Mouse (Mus musculus) embryonic fibroblast, embryonic 13.5 days (primary cell): ENCODE measurements around the gene Sall2. TPM values are rescaled to one million over a fixed set of nuclear protein-coding genes. Genes with fewer than 3 reads are reported as not detected.
"Not testable (repeated sequence)": the region's sequence is repeated elsewhere in the genome, so short reads cannot be mapped to it uniquely, and the experiment has no call there.

ENCODE experiments used
- H3K27ac ChIP-seq: 2 replicates; pipeline ENCODE4 v1.5.1; 2012; ENCODE audit warnings: low read length, control low read depth, inconsistent platforms; ENCODE audit not compliant: insufficient read depth
- H3K4me1 ChIP-seq: 2 replicates; pipeline ENCODE4 v1.6.1; 2011; ENCODE audit warnings: low read length; ENCODE audit not compliant: control insufficient read depth, insufficient read depth
- H3K4me3 ChIP-seq: 2 replicates; pipeline ENCODE4 v1.5.1; 2011; ENCODE audit warnings: mild to moderate bottlenecking, control low read depth, low read length; ENCODE audit not compliant: insufficient read depth
- CTCF ChIP-seq: IDR thresholded peaks from 2 replicates; pipeline ENCODE4 v1.5.1; 2011; ENCODE audit warnings: mild to moderate bottlenecking, control low read depth, low read length, moderate library complexity, borderline replicate concordance; ENCODE audit not compliant: insufficient read depth
- POLR2A ChIP-seq: IDR thresholded peaks from 2 replicates; pipeline ENCODE4 v1.6.1; 2011; ENCODE audit warnings: low read depth, mild to moderate bottlenecking, control low read depth, low read length, moderate library complexity
- polyA plus RNA-seq: library from polyadenylated mRNA; stranded (reverse); fragments of >200 nt; gene quantifications from 2 replicates; pipeline ENCODE4 v1.2.4, GENCODE M21; 2011; ENCODE audit warnings: low read depth; ENCODE audit not compliant: missing spikeins, insufficient read length

The Sall2 gene
- polyA plus RNA-seq, 1 experiment: 15.6 TPM

GRCm38 (mm10) chr14:52304644-52305271 is 23.8 kb downstream of the Sall2 start, which contains the start of gene Mettl3:
Mettl3 (minus strand) TSS chr14:52305128.
- Histone ChIP-seq H3K4me3 (peak within 1 kb of the TSS; percentile 59), H3K4me1 (no peaks in the 10 kb centered on the region), H3K27ac (peak within 1 kb of the TSS; percentile 80)
- TF ChIP-seq CTCF (no peak), POLR2A (peak; percentile 61)

GRCm38 (mm10) chr14:52303517-52303916 is 25.0 kb downstream of the Sall2 start:
- H3K4me1 ChIP-seq, H3K27ac ChIP-seq: not testable (repeated sequence)
- 0 out of 2 replicates have a peak overlapping the region, but pooled peaks have one; percentile 59 for H3K4me3 ChIP-seq

- Histone ChIP-seq H3K4me1 (no peaks in the 10 kb centered on the region), H3K27ac (no peak overlapping the region), H3K4me3 (no peak overlapping the region)
- TF ChIP-seq POLR2A: no peak
- TF ChIP-seq CTCF: no peak
Measured at GRCm38 (mm10) chr14:52295558-52296264, 32.9 kb downstream of the Sall2 start.

GRCm38 (mm10) chr14:52284191-52284590 is 44.4 kb downstream of the Sall2 start:
- TF ChIP-seq CTCF (no peak), POLR2A (no peak)
- Histone ChIP-seq H3K4me3 (no peak overlapping the region), H3K27ac (no peak overlapping the region), H3K4me1 (no peaks in the 10 kb centered on the region)

- TF ChIP-seq POLR2A (no peak), CTCF (no peak)
- no peak overlapping the region for H3K4me3 ChIP-seq
- H3K4me1 ChIP-seq: no peaks in the 10 kb centered on the region
- H3K27ac ChIP-seq: no peak overlapping the region
Measured at GRCm38 (mm10) chr14:52283629-52284028, 44.9 kb downstream of the Sall2 start.

- no peak overlapping the region for H3K27ac ChIP-seq
- no peaks in the 10 kb centered on the region for H3K4me1 ChIP-seq
- H3K4me3 ChIP-seq: peak overlapping the region; percentile 76
- TF ChIP-seq CTCF (no peak), POLR2A (no peak)
Measured at GRCm38 (mm10) chr14:52279747-52280120, 48.8 kb downstream of the Sall2 start.

- Histone ChIP-seq H3K4me3 (peak within 1 kb of the TSS; percentile 76), H3K27ac (no peak within 1 kb of the TSS), H3K4me1 (no peaks in the 10 kb centered on the region)
- TF ChIP-seq POLR2A (peak; percentile 94), CTCF (peak; percentile 92)
Measured at GRCm38 (mm10) chr14:52278932-52279746, 49.4 kb downstream of the Sall2 start, which contains the start of the genes Tox4 and Rab2b. Tox4 (plus strand) TSS chr14:52279146. Rab2b (minus strand) TSS chr14:52279545.

GRCm38 (mm10) chr14:52277210-52277609 is 51.4 kb downstream of the Sall2 start:
- no peak overlapping the region for H3K27ac ChIP-seq
- H3K4me1 ChIP-seq: no peaks in the 10 kb centered on the region
- no peak overlapping the region for H3K4me3 ChIP-seq
- no peak for TF ChIP-seq CTCF
- TF ChIP-seq POLR2A: no peak

GRCm38 (mm10) chr14:52272781-52273180 is 55.8 kb downstream of the Sall2 start:
- H3K27ac ChIP-seq: no peak overlapping the region
- no peaks in the 10 kb centered on the region for H3K4me1 ChIP-seq
- TF ChIP-seq POLR2A: no peak
- no peak for TF ChIP-seq CTCF
- H3K4me3 ChIP-seq: no peak overlapping the region

Other genes starting within 250 kb of the Sall2 start
- gene Hnrnpc, start 224.7 kb downstream of the Sall2 start, polyA plus RNA-seq: 402 and 479 TPM in 2 replicates
- gene Rpgrip1, start 218.1 kb downstream of the Sall2 start, polyA plus RNA-seq: 1.8 and 3.7 TPM in 2 replicates
- gene Supt16, start 131.3 kb downstream of the Sall2 start, polyA plus RNA-seq: 83.0 and 88.6 TPM in 2 replicates
- 141 and 146 TPM in 2 replicates for gene Chd8, start 71.0 kb downstream of the Sall2 start, polyA plus RNA-seq
- 38.2 and 44.0 TPM in 2 replicates for gene Tox4, start 49.6 kb downstream of the Sall2 start, polyA plus RNA-seq
- 31.1 and 45.6 TPM in 2 replicates for gene Rab2b, start 49.2 kb downstream of the Sall2 start, polyA plus RNA-seq
- 49.1 and 49.4 TPM in 2 replicates for gene Mettl3, start 23.6 kb downstream of the Sall2 start, polyA plus RNA-seq
- not detected in 2 replicates for gene Olfr1513, start 27.6 kb upstream of the Sall2 start, polyA plus RNA-seq
- gene Olfr1512, start 50.4 kb upstream of the Sall2 start, polyA plus RNA-seq: not detected in 2 replicates
- gene Olfr1511, start 68.6 kb upstream of the Sall2 start, polyA plus RNA-seq: not detected in 2 replicates
- not detected in 2 replicates for gene Olfr1510, start 85.6 kb upstream of the Sall2 start, polyA plus RNA-seq
- gene Olfr1509, start 114.2 kb upstream of the Sall2 start, polyA plus RNA-seq: not detected in 2 replicates
- gene Olfr1508, start 138.7 kb upstream of the Sall2 start, polyA plus RNA-seq: not detected in 2 replicates
- gene Olfr1507, start 167.0 kb upstream of the Sall2 start, polyA plus RNA-seq: not detected in 2 replicates